Mouse (Mus musculus) kidney, adult 2 months (tissue): ENCODE results near the gene Fam222a.

Experiments used
- CTCF ChIP-seq: fragments of 200-500 bp; conservative IDR thresholded peaks from 2 replicates; pipeline ENCODE4 v1.5.1; 2011; ENCODE audit warnings: low read depth, mild to moderate bottlenecking, control low read depth, low read length, moderate library complexity, mixed read lengths; ENCODE audit not compliant: insufficient read depth, insufficient read length
- POLR2A ChIP-seq: fragments of 200-500 bp; IDR thresholded peaks from one replicate; pipeline ENCODE4 v1.6.1; 2011; ENCODE audit warnings: low read depth, low read length, control low read depth

- no peak for TF ChIP-seq POLR2A
- TF ChIP-seq CTCF = no peak
These were observed 23.3 kb downstream of the Fam222a start for GRCm38 (mm10) chr5:114591151-114591561.
